Mouse (Mus musculus) bone marrow, adult 2 months (tissue): ENCODE data around the gene Etv2. TPM values are rescaled to one million over a fixed set of nuclear protein-coding genes. Genes with fewer than 3 reads are reported as not detected.

ENCODE experiments used
- H3K27ac ChIP-seq: fragments of 200-500 bp; 2 replicates; pipeline ENCODE4 v1.5.1; 2012; ENCODE audit warnings: low read depth, mild to moderate bottlenecking, control low read depth, inconsistent platforms, low read length; ENCODE audit not compliant: control insufficient read depth, poor library complexity, insufficient read depth
- H3K4me1 ChIP-seq: fragments of 200-500 bp; 2 replicates; pipeline ENCODE4 v1.6.1; 2011; ENCODE audit warnings: low read length; ENCODE audit not compliant: control insufficient read depth, insufficient read depth
- H3K4me3 ChIP-seq: fragments of 200-500 bp; replicated peaks from 2 replicates; pipeline ENCODE3; 2011; ENCODE audit warnings: mild to moderate bottlenecking, low read depth, low read length, control low read depth; ENCODE audit not compliant: control insufficient read depth
- CTCF ChIP-seq: fragments of 200-500 bp; IDR thresholded peaks from 2 replicates; pipeline ENCODE4 v1.5.1; 2011; ENCODE audit warnings: low read length, control low read depth; ENCODE audit not compliant: control insufficient read depth, insufficient read depth
- POLR2A ChIP-seq: fragments of 200-500 bp; IDR thresholded peaks from 2 replicates; pipeline ENCODE4 v1.6.1; 2011; ENCODE audit warnings: low read depth, mild to moderate bottlenecking, control low read depth, low read length, borderline replicate concordance; ENCODE audit not compliant: control insufficient read depth
- WGBS: fragments of 180-500 bp; shearing (Covaris S2); methylation state at CpG from one replicate; pipeline ENCODE4 v1.1.7; 2018; 5-methylcytosine and 5-hydroxymethylcytosine counted together
- polyA plus RNA-seq: library from polyadenylated mRNA; stranded (reverse); fragments of >200 nt; gene quantifications from 2 replicates; pipeline ENCODE4 v1.2.4, GENCODE M21; 2011; ENCODE audit warnings: low replicate concordance; ENCODE audit not compliant: missing spikeins, insufficient read depth, insufficient read length

The Etv2 gene
- polyA plus RNA-seq, 1 experiment: not detected

- Histone ChIP-seq H3K27ac (no peak overlapping the region), H3K4me1 (no peaks in the 10 kb centered on the region), H3K4me3 (no peak overlapping the region)
- no peak for TF ChIP-seq POLR2A
- peak; percentile 45 for TF ChIP-seq CTCF
- WGBS: 84% methylated on average over 3 of the region's 3 CpGs
Observed at GRCm38 (mm10) chr7:30619202-30619601, 16.4 kb downstream of the Etv2 start.

- Histone ChIP-seq H3K4me3 (no peak overlapping the region), H3K27ac (no peak overlapping the region), H3K4me1 (no peaks in the 10 kb centered on the region)
- TF ChIP-seq POLR2A (no peak), CTCF (no peak)
- WGBS: 91% methylated on average over 9 of the region's 9 CpGs
Observed at GRCm38 (mm10) chr7:30618658-30619057, 17.0 kb downstream of the Etv2 start.

- H3K4me3 ChIP-seq: no peak overlapping the region
- H3K27ac ChIP-seq: no peak overlapping the region
- TF ChIP-seq CTCF (no peak), POLR2A (no peak)
- H3K4me1 ChIP-seq: no peaks in the 10 kb centered on the region
- 63% methylated on average over 5 of the region's 5 CpGs for WGBS
Observed at GRCm38 (mm10) chr7:30615049-30615760, 20.4 kb downstream of the Etv2 start.

GRCm38 (mm10) chr7:30614454-30614853, 21.2 kb downstream of the Etv2 start:
- Histone ChIP-seq H3K4me1 (no peaks in the 10 kb centered on the region), H3K4me3 (no peak overlapping the region), H3K27ac (no peak overlapping the region)
- WGBS: 41% methylated on average over 2 of the region's 2 CpGs
- no peak for TF ChIP-seq POLR2A
- TF ChIP-seq CTCF: no peak

GRCm38 (mm10) chr7:30613529-30614112, 22.0 kb downstream of the Etv2 start:
- whole genome bisulfite sequencing: 18% methylated on average over 14 of the region's 14 CpGs
- Histone ChIP-seq H3K27ac (no peak overlapping the region), H3K4me3 (no peak overlapping the region), H3K4me1 (no peaks in the 10 kb centered on the region)
- peak; percentile 78 for TF ChIP-seq CTCF
- no peak for TF ChIP-seq POLR2A

- Histone ChIP-seq H3K27ac (no peak within 1 kb of the TSS), H3K4me3 (no peak within 1 kb of the TSS), H3K4me1 (no peaks in the 10 kb centered on the region)
- TF ChIP-seq CTCF: no peak
- TF ChIP-seq POLR2A: no peak
- 70% methylated on average over 8 of the region's 8 CpGs for WGBS
Observed at GRCm38 (mm10) chr7:30612654-30613402, 22.8 kb downstream of the Etv2 start, which contains the start of gene Upk1a. Gene Upk1a, minus strand, starts transcription at chr7:30612847.

GRCm38 (mm10) chr7:30610043-30610442, 25.6 kb downstream of the Etv2 start:
- H3K4me1 ChIP-seq: no peaks in the 10 kb centered on the region
- WGBS: 65% methylated on average over 7 of the region's 7 CpGs
- no peak overlapping the region for H3K4me3 ChIP-seq
- H3K27ac ChIP-seq: no peak overlapping the region
- TF ChIP-seq POLR2A (no peak), CTCF (no peak)

- Histone ChIP-seq H3K27ac (no peak overlapping the region), H3K4me1 (no peaks in the 10 kb centered on the region), H3K4me3 (no peak overlapping the region)
- TF ChIP-seq CTCF: no peak
- TF ChIP-seq POLR2A: no peak
- 57% methylated on average over 16 of the region's 16 CpGs for WGBS
Observed at GRCm38 (mm10) chr7:30608476-30608875, 27.2 kb downstream of the Etv2 start.
